Mouse (Mus musculus) MEL (cell line): ENCODE results near the gene Klhl26.

Experiments used
- CTCF ChIP-seq, 3 experiments: IDR thresholded peaks in 2 of 3; conservative IDR thresholded peaks in 1 of 3; 2 replicates each; pipeline ENCODE4 v1.5.1; 2011 to 2012; ENCODE audit warnings: low read length in 3 of 3, low read depth in 2 of 3, mild to moderate bottlenecking in 2 of 3, improper control_type of control experiment in 1 of 3, inconsistent platforms in 1 of 3, mixed read lengths in 1 of 3, moderate library complexity in 1 of 3; ENCODE audit not compliant: control insufficient read depth in 1 of 3, insufficient read depth in 1 of 3, poor library complexity in 1 of 3, severe bottlenecking in 1 of 3
- E2F4 ChIP-seq: IDR thresholded peaks from 2 replicates; pipeline ENCODE4 v1.6.1; 2011; ENCODE audit warnings: low read depth, low read length, improper control_type of control experiment, borderline replicate concordance
- EP300 ChIP-seq, 2 experiments: IDR thresholded peaks; 2 replicates each; pipeline ENCODE4 v1.6.1; 2011; ENCODE audit warnings: improper control_type of control experiment in 2 of 2, low read length in 2 of 2, low read depth in 1 of 2, mild to moderate bottlenecking in 1 of 2
- ETS1 ChIP-seq: IDR thresholded peaks from 2 replicates; pipeline ENCODE4 v1.6.1; 2012; ENCODE audit warnings: low read depth, mild to moderate bottlenecking, inconsistent platforms, low read length, improper control_type of control experiment, moderate library complexity
- MAZ ChIP-seq: IDR thresholded peaks from 2 replicates; pipeline ENCODE4 v1.6.1; 2012; ENCODE audit warnings: low read depth, mild to moderate bottlenecking, inconsistent platforms, low read length, improper control_type of control experiment
- MYB ChIP-seq: IDR thresholded peaks from 2 replicates; pipeline ENCODE4 v1.6.1; 2011; ENCODE audit warnings: mild to moderate bottlenecking, low read depth, low read length, improper control_type of control experiment
- NELFE ChIP-seq: IDR thresholded peaks from 2 replicates; pipeline ENCODE4 v1.6.1; 2011; ENCODE audit warnings: low read depth, low read length, improper control_type of control experiment
- USF1 ChIP-seq: IDR thresholded peaks from 2 replicates; pipeline ENCODE4 v1.6.1; 2014; ENCODE audit warnings: low read depth, mild to moderate bottlenecking, inconsistent platforms, low read length, improper control_type of control experiment, moderate library complexity
- ZC3H11A ChIP-seq: IDR thresholded peaks from 2 replicates; pipeline ENCODE4 v1.6.1; 2012; ENCODE audit warnings: low read depth, mild to moderate bottlenecking, inconsistent platforms, low read length, improper control_type of control experiment
- ZKSCAN1 ChIP-seq: IDR thresholded peaks from 2 replicates; pipeline ENCODE4 v1.6.1; 2012; ENCODE audit warnings: low read depth, mild to moderate bottlenecking, inconsistent platforms, low read length, improper control_type of control experiment, moderate library complexity

GRCm38 (mm10) chr8:70432991-70433536 is 43.7 kb downstream of the Klhl26 start:
- TF ChIP-seq CTCF (IDR thresholded peaks at IDR 0.05 in 2 of 3, conservative IDR thresholded peaks at IDR 0.05 in 1 of 3; ENCODE audit: control insufficient read depth in 1 of 3, insufficient read depth in 1 of 3, low read depth in 2 of 3, low read length in 3 of 3, poor library complexity in 1 of 3, severe bottlenecking in 1 of 3) (no peak), E2F4 (no peak), ETS1 (no peak), NELFE (no peak), EP300 (IDR thresholded peaks at IDR 0.05; ENCODE audit: low read depth in 1 of 2, low read length in 2 of 2) (no peak), MAZ (no peak), ZKSCAN1 (no peak), USF1 (no peak), ZC3H11A (no peak), MYB (no peak)
